Comparison of ENCODE assay signal across 7 mouse cellular contexts in the genomic region with DNA sequence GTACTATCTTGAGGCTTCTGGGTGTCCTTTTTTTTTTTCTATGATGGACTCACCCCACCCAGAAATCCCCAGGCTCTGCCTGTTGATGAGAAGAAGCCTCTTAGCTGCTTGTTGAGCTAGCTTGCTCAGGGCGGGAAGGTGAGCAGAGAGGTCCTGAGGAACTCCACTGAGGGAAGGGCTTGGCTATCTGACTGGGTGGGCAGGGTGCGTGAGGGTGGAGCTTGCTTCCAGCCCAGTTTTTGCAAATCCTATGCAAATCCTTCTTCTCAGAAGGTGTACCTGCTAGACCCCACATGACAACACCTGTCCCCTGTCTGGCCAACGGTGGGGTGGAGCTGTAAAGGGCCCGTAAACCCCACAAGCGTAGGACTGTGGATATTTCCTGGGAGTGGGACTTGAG. TPM values are rescaled to one million over a fixed set of nuclear protein-coding genes. Genes with fewer than 3 reads are reported as not detected.
A peak's percentile ranks its signal among the peaks of the same experiment; 100 is the strongest.
DNase-seq lines count a peak whose midpoint lies in the region; ATAC-seq and TF ChIP-seq lines count a peak whose summit lies in the region.

Csk (minus strand) TSS at position 349 of the 400 bp plus-strand sequence.

- ATAC-seq in heart, embryonic 12.5 days (ENCODE audit: insufficient number of reproducible peaks, low FRiP score) = no peak
- no peak for ATAC-seq in midbrain, postnatal 0 days (ENCODE audit: low FRiP score)

- H3K36me3 ChIP-seq in heart, embryonic 12.5 days = no peaks in the 10 kb centered on the region
- H3K36me3 ChIP-seq in midbrain, postnatal 0 days (ENCODE audit: insufficient read depth, low read length) = no peaks in the 10 kb centered on the region

- 60% methylated on average over 5 of the region's 5 CpGs for WGBS in heart, embryonic 12.5 days
- whole genome bisulfite sequencing in midbrain, postnatal 0 days = 43% methylated on average over 5 of the region's 5 CpGs

- no peak within 1 kb of the TSS for H3K4me2 ChIP-seq in heart, embryonic 12.5 days
- H3K4me2 ChIP-seq in midbrain, postnatal 0 days (ENCODE audit: low read depth, low read length, poor library complexity, severe bottlenecking) = no peak within 1 kb of the TSS

- no peak within 1 kb of the TSS for H3K27ac ChIP-seq in heart, embryonic 12.5 days (ENCODE audit: poor library complexity, severe bottlenecking)
- H3K27ac ChIP-seq in midbrain, postnatal 0 days (ENCODE audit: low read depth, low read length) = no peak within 1 kb of the TSS

- TF ChIP-seq CTCF in brain, embryonic 14.5 days (IDR thresholded peaks at IDR 0.05; ENCODE audit: borderline replicate concordance, extremely low read depth, insufficient read depth, insufficient read length) = no peak
- no peak for TF ChIP-seq CTCF in midbrain, postnatal 0 days (IDR thresholded peaks at IDR 0.05)

- no peaks in the 10 kb centered on the region for H3K9me3 ChIP-seq in heart, embryonic 12.5 days (replicated peaks)
- H3K9me3 ChIP-seq in midbrain, postnatal 0 days (ENCODE audit: low read length) = no peaks in the 10 kb centered on the region

- DNase-seq in spleen, adult 18-20 months = peak; percentile 26 to 29
- no peak for DNase-seq in spleen, adult 12 weeks (ENCODE audit: low spot score)
- DNase-seq in brain, embryonic 14.5 days (ENCODE audit: low read depth) = no peak
- DNase-seq in left cerebral cortex, adult 8-10 months (ENCODE audit: low spot score in 2 of 2) = no peak
- no peak for DNase-seq in midbrain, postnatal 0 days (ENCODE audit: low spot score)
- DNase-seq in frontal cortex, postnatal 36 days (ENCODE audit: low spot score in 2 of 2) = no peak

- H3K9ac ChIP-seq in heart, embryonic 12.5 days = no peak within 1 kb of the TSS
- H3K9ac ChIP-seq in midbrain, postnatal 0 days (replicated peaks; ENCODE audit: low read length, poor library complexity, severe bottlenecking) = no peak within 1 kb of the TSS

- no peak within 1 kb of the TSS for H3K4me3 ChIP-seq in heart, embryonic 12.5 days
- H3K4me3 ChIP-seq in midbrain, postnatal 0 days (ENCODE audit: low read depth, low read length) = no peak within 1 kb of the TSS

- H3K4me1 ChIP-seq in heart, embryonic 12.5 days (replicated peaks) = peaks cover 15% of the 10 kb centered on the region
- H3K4me1 ChIP-seq in midbrain, postnatal 0 days (ENCODE audit: insufficient read depth, low read length) = no peaks in the 10 kb centered on the region

- peaks cover 35% of the 10 kb centered on the region for H3K27me3 ChIP-seq in heart, embryonic 12.5 days (replicated peaks)
- no peaks in the 10 kb centered on the region; the same call in 1 of the 2 replicates for H3K27me3 ChIP-seq in midbrain, postnatal 0 days (ENCODE audit: insufficient read depth, low read length)

- no peak for TF ChIP-seq POLR2A in brain, embryonic 14.5 days (IDR thresholded peaks at IDR 0.05; ENCODE audit: borderline replicate concordance, extremely low read depth, insufficient read depth, insufficient read length, poor library complexity, severe bottlenecking)

RNA-seq across cellular contexts. Expression of gene Csk, which starts in this region (rescaled TPM):
- 84.6 and 138 TPM in 2 replicates for polyA plus RNA-seq in brain, embryonic 14.5 days (2012; rRNA removed)
- polyA plus RNA-seq in heart, embryonic 12.5 days (2016; fragmentation: Nextera tagmentation; extraction: Ambion mirVana) = 16.4 TPM in 2 replicates
- total RNA-seq in left cerebral cortex, adult 8-10 months (2022) = 10 to 100 TPM; 36.0 to 44.4 (median 41.6) TPM
- total RNA-seq in midbrain, postnatal 0 days (2014; rRNA removed) = 133 and 152 TPM in 2 replicates
- polyA plus RNA-seq in midbrain, postnatal 0 days (2015; fragmentation: Nextera tagmentation; extraction: Ambion mirVana) = 42.4 and 45.5 TPM in 2 replicates

Comparison
In these comparisons a context has a peak if more than half of its experiments do, and no peak if none do; other contexts are left out.
1. DNase-seq: peak in spleen, adult 18-20 months (2 of 2); none in spleen, adult 12 weeks (single experiment), brain, embryonic 14.5 days (single experiment), left cerebral cortex, adult 8-10 months (0 of 2), midbrain, postnatal 0 days (single experiment) and frontal cortex, postnatal 36 days (0 of 2).